Mouse (Mus musculus) C2C12 (cell line): ENCODE data around the gene Fnip2. TPM values are rescaled to one million over a fixed set of nuclear protein-coding genes. Genes with fewer than 3 reads are reported as not detected.

Source experiments
- H3K27me3 ChIP-seq: one replicate; pipeline ENCODE4 v1.6.1; 2011; ENCODE audit not compliant: control insufficient read depth, insufficient read depth, insufficient read length
- H3K36me3 ChIP-seq: one replicate; pipeline ENCODE4 v1.6.1; 2011; ENCODE audit not compliant: control insufficient read depth, insufficient read depth
- H3K4me3 ChIP-seq: one replicate; pipeline ENCODE4 v1.5.1; 2011; ENCODE audit warnings: mild to moderate bottlenecking, control low read depth; ENCODE audit not compliant: poor library complexity, insufficient read depth, severe bottlenecking
- H3K79me2 ChIP-seq: one replicate; pipeline ENCODE4 v1.6.1; 2011; ENCODE audit not compliant: control insufficient read depth, insufficient read depth
- H3K79me3 ChIP-seq: one replicate; pipeline ENCODE4 v1.6.1; 2011; ENCODE audit warnings: low read depth, control low read depth
- H3ac ChIP-seq: one replicate; pipeline ENCODE3; 2011; ENCODE audit warnings: low read depth; ENCODE audit not compliant: control insufficient read depth, insufficient read length
- CEBPB ChIP-seq: IDR thresholded peaks from one replicate; pipeline ENCODE4 v1.6.1; 2011; ENCODE audit warnings: low read depth, mild to moderate bottlenecking, control low read depth, moderate library complexity
- CTCF ChIP-seq: IDR thresholded peaks from one replicate; pipeline ENCODE4 v1.5.1; 2011; ENCODE audit not compliant: control insufficient read depth, insufficient read depth, insufficient read length
- FOSL1 ChIP-seq: IDR thresholded peaks from one replicate; pipeline ENCODE4 v1.8.0; 2011; ENCODE audit warnings: mild to moderate bottlenecking, low read length; ENCODE audit not compliant: poor library complexity, insufficient read depth, severe bottlenecking
- MAX ChIP-seq: IDR thresholded peaks from one replicate; pipeline ENCODE4 v1.6.1; 2011; ENCODE audit warnings: mild to moderate bottlenecking, control low read depth
- MYOD1 ChIP-seq: IDR thresholded peaks from one replicate; pipeline ENCODE4 v1.6.1; 2011; ENCODE audit warnings: low read depth; ENCODE audit not compliant: control insufficient read depth, insufficient read length
- MYOG ChIP-seq: IDR thresholded peaks from one replicate; pipeline ENCODE4 v1.6.1; 2011; ENCODE audit not compliant: control insufficient read depth, insufficient read length; ENCODE audit errors: extremely low read depth
- USF1 ChIP-seq: IDR thresholded peaks from one replicate; pipeline ENCODE4 v1.6.1; 2011; ENCODE audit warnings: low read depth, mild to moderate bottlenecking, control low read depth, moderate library complexity
- polyA plus RNA-seq: library from polyadenylated mRNA; unstranded; fragments of >200 nt; fragmentation: generic; extraction: Trizol; gene quantifications from one replicate; pipeline ENCODE4 v1.2.1, GENCODE M21; 2012; ENCODE audit warnings: missing spikeins

Fnip2 gene
- polyA plus RNA-seq, 1 experiment: 4.0 TPM

DNA sequence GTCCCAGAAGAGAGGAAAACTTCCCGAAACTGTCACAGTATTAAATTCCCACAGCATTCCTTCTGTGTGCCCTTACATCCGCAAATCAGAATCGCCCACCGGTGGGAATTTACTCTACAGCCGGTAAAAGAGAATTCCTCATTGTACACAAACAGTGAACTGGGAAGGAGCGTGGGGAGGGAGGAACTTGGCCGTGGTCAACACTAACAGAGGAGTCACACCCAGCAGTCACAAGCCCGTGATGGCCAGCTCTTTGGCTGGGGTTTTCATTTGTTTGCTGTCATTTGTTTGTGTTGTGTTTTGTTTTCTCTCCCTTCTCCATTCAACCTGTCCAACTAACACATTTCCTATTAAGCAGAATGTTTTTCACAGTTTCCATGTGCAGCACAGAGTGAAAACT is 39.7 kb downstream of the Fnip2 start:
- peaks cover 51% of the 10 kb centered on the region for H3K79me2 ChIP-seq
- H3K79me3 ChIP-seq: peaks cover 18% of the 10 kb centered on the region
- TF ChIP-seq CEBPB: no peak
- no peak for TF ChIP-seq MAX
- TF ChIP-seq USF1: no peak
- TF ChIP-seq MYOD1: no peak
- no peak for TF ChIP-seq MYOG
- no peak for TF ChIP-seq FOSL1
- no peak for TF ChIP-seq CTCF
- H3K27me3 ChIP-seq: no peaks in the 10 kb centered on the region
- no peaks in the 10 kb centered on the region for H3K36me3 ChIP-seq
- no peak overlapping the region for H3ac ChIP-seq
- no peak overlapping the region for H3K4me3 ChIP-seq

DNA sequence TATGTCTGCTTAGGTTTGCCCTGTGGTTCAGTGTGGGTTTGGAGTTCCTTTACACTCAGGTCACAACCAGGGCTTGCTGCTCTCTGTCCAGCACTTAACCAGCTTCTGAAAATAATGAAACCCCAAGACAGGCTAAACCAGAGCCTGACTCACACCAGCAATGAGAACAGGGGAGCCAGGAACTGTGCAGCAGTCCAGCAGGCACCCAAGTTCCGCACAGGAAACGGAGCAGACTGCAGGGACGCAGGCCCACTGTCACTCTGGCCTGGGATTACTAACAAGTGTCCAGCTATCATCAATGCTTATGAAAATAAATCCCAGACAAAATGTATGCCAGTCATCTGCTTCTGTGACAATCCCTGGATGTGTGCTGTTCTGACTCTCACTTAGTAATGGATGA is 40.1 kb downstream of the Fnip2 start:
- Histone ChIP-seq H3K27me3 (no peaks in the 10 kb centered on the region), H3ac (no peak overlapping the region), H3K79me2 (peaks cover 50% of the 10 kb centered on the region), H3K36me3 (no peaks in the 10 kb centered on the region), H3K79me3 (peaks cover 21% of the 10 kb centered on the region), H3K4me3 (no peak overlapping the region)
- no peak for TF ChIP-seq CEBPB
- no peak for TF ChIP-seq MYOD1
- no peak for TF ChIP-seq USF1
- no peak for TF ChIP-seq MYOG
- no peak for TF ChIP-seq FOSL1
- TF ChIP-seq CTCF: no peak
- no peak for TF ChIP-seq MAX

DNA sequence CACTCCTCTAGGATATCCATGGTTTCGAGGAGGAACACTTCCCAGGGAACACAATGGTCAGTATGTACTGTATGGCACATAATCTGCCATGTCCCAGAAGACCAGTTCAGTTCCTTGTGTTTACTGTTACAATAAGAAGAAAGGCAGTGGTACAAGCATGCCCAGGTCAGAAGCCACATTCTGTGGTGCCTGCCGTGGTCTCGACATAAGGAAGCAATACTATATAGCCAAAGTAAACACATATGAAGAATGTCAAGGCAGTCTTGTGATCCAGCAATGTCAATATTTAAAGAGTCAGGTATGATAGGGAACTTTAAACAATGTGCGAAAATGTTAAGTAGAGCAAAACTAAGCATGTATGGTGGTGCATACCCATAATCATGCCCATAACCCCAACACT is 44.2 kb downstream of the Fnip2 start:
- no peaks in the 10 kb centered on the region for H3K27me3 ChIP-seq
- no peaks in the 10 kb centered on the region for H3K36me3 ChIP-seq
- H3ac ChIP-seq: no peak overlapping the region
- no peak for TF ChIP-seq CTCF
- TF ChIP-seq MYOD1: no peak
- no peak for TF ChIP-seq USF1
- no peak for TF ChIP-seq CEBPB
- no peak for TF ChIP-seq FOSL1
- TF ChIP-seq MAX: no peak
- TF ChIP-seq MYOG: no peak
- H3K79me3 ChIP-seq: peaks cover 10% of the 10 kb centered on the region
- peaks cover 45% of the 10 kb centered on the region for H3K79me2 ChIP-seq
- no peak overlapping the region for H3K4me3 ChIP-seq

DNA sequence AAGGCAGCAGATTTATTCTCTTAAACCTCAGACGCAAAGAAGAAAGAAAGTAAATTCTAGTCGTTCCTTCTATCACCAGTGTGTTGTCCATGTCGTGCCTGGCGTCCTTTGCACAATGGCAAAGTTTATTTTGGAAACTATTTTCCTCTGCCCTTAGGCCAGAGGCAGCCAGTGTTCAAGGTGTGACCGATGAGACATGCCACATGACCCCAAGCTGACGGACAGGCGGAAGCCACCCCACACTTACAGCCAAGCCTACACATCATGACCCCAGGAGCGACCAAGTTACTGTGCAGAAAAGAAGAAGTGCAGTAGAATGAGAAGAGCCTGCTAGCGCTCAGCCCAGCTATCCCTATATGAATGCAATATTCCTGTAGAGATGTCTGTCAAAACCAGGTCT is 47.7 kb downstream of the Fnip2 start:
- H3K27me3 ChIP-seq: no peaks in the 10 kb centered on the region
- no peak overlapping the region for H3K4me3 ChIP-seq
- H3K79me3 ChIP-seq: peaks cover 5% of the 10 kb centered on the region
- peaks cover 3% of the 10 kb centered on the region for H3K36me3 ChIP-seq
- H3ac ChIP-seq: no peak overlapping the region
- peaks cover 24% of the 10 kb centered on the region for H3K79me2 ChIP-seq
- no peak for TF ChIP-seq FOSL1
- no peak for TF ChIP-seq CTCF
- TF ChIP-seq MYOD1: no peak
- TF ChIP-seq MAX: no peak
- TF ChIP-seq USF1: no peak
- no peak for TF ChIP-seq CEBPB
- no peak for TF ChIP-seq MYOG

DNA sequence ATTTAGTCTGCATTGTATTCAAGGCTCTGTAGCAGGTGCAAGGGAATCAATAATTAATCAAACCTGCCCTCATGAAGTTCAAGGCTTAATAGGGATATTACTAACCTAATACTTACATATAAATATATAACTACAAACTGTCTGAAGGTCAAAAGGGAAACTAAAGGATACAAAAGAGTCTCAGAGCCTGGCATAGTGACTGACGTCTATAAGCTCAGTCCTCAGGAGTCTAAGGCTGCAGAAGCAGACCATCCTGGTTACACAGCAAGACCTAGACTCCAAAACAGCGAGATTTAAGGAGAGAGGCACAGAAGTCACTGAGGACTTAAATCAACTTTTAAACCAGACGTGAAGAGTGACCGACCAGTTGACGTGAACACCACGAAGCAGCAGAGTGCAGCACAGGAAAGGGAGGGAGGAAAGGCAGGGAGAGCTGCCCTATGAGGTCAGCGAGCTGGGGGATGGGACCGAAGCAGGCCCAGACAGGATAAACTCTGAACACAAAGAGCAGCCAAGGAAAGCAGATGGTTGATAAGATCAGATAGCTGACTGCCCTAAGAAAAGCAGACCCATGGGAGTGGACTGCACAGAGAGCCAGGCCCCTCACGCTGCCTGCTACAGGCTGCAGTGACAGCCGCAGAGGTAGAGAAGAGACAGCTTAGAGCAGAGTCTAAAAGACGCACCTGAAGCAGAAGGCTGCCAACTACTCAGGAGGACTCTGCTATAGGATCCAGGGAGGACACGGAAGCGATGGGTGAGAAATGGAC is 48.7 kb downstream of the Fnip2 start:
- Histone ChIP-seq H3K4me3 (no peak overlapping the region), H3K27me3 (no peaks in the 10 kb centered on the region), H3K79me3 (peaks cover 5% of the 10 kb centered on the region), H3K79me2 (peaks cover 16% of the 10 kb centered on the region), H3ac (no peak overlapping the region), H3K36me3 (peaks cover 4% of the 10 kb centered on the region)
- TF ChIP-seq MYOD1: no peak
- TF ChIP-seq MYOG: no peak
- no peak for TF ChIP-seq USF1
- no peak for TF ChIP-seq MAX
- no peak for TF ChIP-seq FOSL1
- no peak for TF ChIP-seq CTCF
- no peak for TF ChIP-seq CEBPB

DNA sequence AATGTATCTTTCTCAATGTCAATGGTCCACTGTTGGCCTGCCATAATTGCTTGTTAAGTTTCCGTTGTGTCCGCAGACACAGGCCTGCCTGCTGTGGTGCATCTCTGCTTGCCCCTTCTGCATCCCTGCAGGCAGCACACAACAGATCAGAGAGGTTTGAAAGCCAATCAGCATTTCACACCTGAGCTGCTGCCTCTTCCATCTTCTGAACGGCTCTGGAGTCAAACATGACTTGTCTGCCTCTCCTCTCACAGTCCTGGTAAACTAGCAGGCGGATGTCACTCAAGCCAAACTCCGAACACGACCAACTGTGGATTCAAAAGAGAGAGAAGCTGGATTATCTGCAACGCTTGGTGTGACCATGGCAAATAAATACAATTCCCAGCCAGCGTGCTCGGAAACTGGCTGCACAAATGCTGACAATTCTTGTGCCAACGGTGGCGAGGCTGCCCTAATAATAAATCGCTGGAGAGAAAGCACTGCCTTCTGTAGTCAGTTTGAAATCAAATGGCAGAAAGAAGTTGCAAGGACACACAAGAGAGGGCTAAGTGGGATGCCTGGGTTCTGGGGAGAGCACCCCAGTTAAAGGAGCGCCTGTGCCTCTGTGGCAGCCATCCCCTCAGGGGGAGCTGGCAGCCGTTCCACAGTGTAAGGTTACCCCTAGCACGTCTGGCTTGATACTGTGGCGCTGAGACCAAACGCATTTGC is 49.6 kb downstream of the Fnip2 start:
- TF ChIP-seq MYOD1 (no peak), MYOG (no peak), CTCF (no peak), USF1 (no peak), FOSL1 (no peak), CEBPB (no peak), MAX (no peak)
- Histone ChIP-seq H3K36me3 (peaks cover 4% of the 10 kb centered on the region), H3ac (no peak overlapping the region), H3K79me2 (peaks cover 16% of the 10 kb centered on the region), H3K27me3 (no peaks in the 10 kb centered on the region), H3K4me3 (no peak overlapping the region), H3K79me3 (peaks cover 3% of the 10 kb centered on the region)
